Mouse (Mus musculus): ENCODE data around the gene Adcy4.

Adcy4 gene

DNA sequence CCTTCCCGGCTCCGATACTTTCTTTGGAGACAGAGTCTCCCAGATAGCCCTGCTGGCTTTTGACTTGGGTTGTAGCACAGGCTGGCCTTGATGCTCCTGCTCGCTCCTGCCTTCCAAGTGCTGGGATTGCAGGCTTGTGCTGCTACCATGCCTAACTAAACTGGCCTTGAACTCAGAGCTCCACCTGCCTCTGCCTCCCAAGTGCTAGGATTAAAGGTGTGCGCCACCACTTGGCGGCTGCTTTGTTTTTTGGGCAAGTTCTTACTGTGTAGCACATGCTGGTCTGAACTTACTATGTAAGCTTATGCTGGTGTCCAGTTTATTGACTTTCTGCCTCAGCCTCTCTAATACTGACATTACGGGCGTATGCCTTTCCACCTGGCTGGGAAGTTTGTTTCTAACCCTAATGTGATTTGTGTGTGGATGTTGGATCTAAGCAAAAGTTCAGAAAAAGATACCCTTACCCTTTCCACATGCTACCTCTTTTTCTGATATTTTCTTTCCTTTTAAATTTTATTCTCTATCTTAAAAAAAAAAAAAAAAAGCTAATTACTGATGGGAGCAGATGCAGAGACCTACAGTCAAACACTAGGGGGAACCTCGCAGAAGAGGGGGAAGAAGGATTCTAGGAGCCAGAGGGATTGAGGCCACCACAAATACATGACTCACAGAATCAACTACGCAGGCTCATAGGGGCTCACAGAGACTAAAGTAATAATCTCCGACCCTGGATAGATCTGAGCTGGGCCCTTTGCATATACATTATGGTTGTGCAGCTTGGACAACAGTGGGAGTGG is 36.6 kb downstream of the Adcy4 start:
- no peak for DNase-seq

DNA sequence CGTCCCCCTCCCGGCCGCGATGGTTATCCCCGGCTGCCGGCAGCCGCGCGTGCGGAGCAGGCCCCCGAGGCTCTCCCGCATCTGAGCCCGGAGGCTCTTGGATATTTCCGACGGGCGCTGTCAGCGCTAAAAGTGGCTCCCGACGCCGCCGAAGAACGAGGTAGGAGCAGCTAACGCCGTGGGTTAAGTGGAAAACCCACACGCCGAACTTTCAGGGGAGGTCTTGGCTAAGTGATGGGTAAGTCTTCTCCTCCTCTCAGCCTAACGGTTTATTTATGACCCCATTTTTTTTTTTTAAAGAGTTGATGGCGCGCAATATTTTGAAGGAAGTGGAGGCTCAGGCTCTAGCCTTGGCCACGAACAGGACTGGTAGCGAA is 38.0 kb downstream of the Adcy4 start:
- DNase-seq, result no peak

DNA sequence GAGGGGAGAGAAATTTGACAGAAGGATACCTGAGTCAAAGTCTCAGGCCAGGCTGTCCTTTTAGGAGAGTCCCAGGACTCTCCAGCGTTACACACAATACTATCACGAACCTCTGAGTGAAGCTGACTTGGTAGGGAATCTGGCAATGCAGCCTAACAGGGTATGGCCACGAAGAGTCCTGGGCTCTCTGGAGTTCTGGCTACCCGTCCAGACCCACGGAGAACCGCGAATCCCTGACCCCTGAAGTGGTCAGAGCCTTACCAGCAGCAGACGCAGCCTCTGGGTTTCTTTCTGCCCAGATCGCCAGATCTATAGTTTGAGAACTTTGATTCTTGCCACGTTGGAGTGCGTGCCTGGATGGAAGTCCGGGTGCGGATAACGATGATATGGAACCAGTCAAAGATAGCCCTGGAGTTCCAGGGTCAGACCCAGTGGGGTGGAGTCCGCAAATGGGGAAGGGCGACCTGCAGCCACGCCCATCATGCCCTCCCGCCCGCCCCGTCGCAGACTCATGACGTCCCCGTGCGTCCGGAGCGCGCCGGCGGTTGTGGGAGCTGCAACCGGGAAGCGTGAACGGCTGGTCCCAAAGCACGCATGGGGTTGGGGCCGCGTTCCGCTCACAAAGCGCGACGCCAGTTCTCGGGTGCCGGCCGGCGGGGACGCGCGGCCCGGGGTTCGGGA is 38.6 kb downstream of the Adcy4 start, which contains the start of the genes Dhrs1 and Nop9:
Gene Dhrs1 (minus strand): TSS at position 511 of the 681 bp plus-strand sequence.
Gene Nop9 (plus strand): TSS at position 514 of the 681 bp plus-strand sequence.
- DNase-seq, result peak; percentile 79

DNA sequence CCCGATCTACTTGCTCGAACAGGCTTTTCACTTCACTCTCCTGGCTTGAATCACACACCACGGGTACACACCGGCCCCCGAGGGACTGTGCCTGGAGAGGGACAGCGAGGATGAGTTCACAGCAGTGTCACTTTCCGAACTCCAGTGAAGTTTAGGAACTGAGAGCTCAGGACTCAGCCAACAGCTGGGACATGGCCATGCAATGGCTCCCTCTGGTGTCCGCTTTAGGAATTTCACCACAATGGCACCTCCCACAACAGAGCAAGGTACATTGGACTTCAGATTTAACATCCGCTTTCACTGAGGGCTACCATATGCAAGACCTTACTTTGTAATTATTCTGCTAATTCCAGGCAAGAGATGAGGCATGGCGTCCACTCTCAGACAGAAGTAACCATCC is 40.2 kb downstream of the Adcy4 start:
- DNase-seq, result peak; percentile 80

DNA sequence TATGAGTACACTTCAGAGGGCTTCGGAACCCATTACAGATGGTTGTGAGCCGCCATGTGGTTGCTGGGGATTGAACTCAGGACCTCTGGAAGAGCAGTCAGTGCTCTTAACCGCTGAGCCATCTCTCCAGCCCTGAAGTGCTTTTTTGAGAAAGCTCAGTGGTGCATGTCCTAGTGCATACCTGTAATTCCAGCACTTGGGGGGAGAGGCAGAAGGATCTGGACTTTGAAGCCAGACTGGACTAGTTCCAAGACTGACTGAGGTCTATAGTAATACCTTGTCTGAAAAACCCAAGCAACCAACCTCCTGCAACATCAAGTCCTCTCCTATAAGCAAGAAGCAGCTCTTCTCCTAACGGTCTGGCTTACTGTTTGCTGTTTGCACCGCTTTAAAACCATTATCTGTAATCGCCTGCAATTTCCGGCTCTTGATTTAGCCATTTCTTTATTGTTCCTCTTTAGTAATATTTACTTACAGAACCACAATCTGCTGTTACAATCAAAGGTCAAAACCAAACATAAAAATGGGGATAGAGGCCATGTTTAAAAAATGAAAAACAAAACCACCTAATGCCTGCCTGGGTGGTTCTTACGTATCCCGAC is 46.7 kb downstream of the Adcy4 start:
- no peak for DNase-seq

DNA sequence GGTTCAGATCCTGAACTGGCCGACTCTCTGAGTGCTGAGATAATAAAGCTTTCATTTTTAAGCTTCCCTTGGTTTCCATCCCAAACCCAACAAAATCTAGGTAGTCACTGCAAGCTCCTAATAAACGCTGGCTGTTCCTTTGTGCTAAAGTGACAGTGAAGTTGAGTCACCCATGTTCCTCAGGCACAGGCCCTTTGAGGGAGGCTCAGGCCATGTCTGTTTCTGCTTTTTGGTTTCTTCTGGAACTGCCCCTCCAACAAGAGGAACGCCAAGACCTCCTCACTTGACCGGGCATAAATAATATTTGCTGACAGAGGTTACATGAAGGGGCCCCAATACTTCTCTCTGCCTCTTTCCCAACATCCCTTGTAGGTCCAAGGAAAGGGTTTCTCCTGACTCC is 48.1 kb downstream of the Adcy4 start:
- DNase-seq, result no peak

DNA sequence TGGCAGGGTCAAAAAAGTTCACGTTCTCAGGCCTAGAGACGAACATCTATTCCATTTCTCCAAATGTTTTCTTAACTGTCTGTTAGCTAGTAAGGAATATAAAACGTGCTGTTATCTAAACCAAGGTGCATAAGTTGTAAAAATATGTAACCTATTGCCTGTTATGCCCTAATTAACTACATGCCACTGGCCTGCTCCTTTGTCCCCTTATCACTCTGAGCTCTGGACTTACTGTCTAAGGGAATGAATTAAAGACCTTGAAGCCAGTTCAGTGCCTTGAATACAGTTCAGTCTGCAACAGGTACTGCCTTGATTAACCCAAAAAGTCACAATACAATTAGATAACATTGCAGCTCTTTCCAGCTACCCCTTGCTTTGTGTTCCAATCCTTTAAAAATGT is 48.6 kb downstream of the Adcy4 start:
- no peak for DNase-seq

DNA sequence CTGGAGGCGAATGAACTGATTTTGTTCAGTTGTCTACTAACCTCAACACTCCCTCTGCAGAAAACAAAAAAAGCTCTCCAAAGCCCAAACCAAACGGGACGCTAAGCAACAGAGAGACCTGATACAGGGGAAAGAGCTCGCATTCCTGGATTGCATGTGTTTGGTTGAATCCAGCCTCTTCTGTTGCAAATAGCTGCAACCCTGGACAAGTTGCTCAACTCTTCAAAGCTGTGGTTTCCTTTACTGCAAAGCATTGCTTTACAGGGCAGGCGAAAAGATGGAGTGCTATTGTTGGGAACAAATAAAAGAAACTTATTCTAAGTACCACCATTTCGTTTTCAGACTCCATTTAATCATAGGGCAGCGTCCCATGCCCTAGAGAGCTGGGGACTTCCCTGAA is 49.0 kb downstream of the Adcy4 start:
- no peak for DNase-seq

DNA sequence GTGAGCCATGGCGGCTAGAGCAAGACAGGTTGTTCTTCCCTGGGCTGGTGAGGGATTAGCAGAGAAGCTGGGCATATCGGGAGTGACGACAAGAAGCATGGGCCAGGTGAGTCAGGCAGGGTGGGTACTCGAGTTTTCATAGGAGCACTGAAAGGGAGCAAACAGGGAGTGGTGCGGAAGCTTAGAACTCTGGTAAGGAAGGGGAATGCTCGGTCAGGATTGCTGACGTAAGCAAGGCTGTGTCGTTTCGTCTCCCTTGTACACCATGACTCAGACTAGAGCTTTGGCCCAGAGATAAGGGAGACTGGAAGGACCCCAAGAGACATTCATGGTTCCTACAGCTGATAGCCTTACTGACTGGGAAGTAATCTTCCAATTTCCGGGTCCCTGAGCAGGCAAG is 50.0 kb downstream of the Adcy4 start:
- no peak for DNase-seq

DNA sequence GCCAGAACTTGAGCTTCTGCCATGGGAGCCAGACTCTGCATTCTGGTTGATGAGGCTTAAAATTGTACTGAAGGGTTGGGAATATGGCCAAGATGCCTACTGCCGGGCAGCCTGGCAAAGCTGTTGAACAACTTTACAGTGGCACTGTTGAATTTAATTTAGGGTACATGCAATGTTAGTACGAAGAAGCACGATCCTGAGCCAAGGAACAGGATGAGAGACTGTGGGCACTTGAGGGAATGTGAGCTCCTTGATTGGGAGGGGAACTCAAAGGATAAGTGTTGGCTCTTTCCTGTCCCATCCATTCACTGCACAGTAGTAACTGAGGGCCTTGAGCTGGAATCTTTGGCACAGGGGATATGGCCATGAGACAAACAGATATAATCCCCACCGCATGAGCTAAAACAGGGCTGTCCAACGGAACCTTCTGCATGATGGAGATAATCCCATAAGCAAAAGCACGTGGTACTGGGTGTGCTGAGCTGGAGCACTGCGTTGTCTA is 53.3 kb downstream of the Adcy4 start:
- no peak for DNase-seq

DNA sequence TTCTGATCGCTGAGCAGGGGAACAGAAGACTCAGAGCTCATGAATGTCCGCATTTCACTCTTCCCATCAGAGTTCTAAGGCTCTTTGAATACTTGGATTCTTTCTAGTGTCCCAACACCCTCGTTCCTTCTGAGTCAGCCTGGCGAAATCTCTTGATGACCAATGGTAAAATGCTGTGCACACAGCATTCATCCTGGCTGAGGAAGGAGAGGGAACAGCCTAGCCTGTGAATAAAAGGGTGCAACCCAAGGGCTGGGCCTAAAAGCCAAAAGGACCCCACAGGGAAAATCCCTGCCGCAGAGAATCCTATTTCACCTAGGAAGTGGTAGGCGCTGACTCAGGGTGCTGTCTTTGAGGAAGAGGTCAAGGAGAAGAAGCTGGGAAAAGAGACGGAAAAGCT is 53.8 kb downstream of the Adcy4 start:
- DNase-seq, result no peak

DNA sequence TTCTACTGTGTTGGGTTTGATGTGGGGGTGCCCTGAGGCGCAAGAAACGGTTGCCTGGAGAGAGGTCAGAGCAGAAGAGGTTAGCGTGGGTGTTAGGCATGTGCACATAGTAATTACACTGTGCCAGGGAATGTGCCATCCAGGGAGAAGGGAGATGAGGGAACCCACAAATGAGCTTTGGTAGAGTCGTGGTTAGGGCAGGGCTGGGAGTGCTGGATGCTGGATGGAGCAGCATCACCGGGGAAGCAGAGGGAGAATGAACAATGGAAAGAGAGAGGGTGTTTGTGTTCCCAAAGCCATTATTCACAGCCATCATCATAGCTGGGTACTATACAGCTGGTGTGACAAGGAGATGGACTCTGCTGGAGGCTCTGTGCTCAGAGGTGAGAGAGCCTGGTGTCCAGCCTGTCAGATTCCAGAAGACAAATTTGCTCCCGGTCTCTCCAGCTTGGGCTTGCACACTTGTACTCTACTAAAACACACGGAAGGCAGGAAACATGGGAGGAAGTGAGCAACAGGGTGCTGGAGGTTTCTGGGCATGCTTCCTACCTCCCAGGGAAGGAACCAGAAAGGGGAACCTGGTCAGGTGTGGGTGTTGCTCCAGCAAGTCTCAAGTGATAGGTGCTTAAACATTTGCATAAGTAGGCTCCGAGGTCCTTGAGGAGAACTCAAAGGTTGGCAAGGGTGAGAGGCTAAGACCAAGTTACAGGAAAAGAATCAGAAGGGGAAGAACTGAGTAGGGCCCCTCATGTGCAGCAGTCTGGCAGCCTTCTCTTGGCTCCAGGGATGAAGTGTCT is 55.8 kb downstream of the Adcy4 start:
- DNase-seq, result no peak

DNA sequence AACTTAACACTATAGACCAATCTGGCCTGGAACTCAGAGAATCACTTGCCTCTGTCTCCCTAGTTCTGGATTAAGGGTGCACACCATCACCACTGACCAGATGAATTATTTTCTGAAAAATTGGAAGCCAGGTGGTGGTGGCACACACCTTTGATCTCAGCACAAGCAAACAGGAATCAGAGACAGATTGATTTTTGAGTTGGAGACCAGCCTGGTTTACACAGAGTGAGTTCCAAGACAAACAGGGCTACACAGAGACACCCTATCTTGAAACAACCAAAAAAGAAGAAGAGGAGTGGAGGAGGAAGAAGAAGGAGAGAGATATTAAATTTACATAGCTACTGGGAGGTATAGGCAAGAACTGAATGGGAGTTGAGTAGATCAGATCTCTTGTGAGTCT is 57.6 kb downstream of the Adcy4 start:
- DNase-seq, result no peak

DNA sequence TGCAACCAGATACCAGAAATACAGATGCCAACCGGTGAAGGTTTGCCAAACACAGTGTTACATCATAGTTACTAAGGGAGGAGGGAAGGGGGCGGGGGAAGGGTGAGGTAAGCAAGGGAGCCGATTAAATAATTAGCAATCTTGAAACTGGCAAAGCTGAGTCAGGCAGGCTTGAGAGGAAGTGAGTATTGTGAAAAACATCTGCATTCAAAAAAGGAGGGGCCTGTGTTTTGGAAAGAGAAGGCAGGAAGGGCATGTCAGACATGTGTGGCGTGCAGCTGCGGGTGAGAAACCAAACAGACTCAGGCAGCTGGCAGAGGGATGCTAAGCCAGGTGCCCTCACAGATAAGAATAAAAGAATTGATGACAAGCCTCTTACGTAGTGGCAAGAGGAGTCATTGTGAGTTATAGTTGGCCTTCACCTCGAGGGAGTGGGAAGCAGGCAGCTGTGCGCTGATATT is 59.5 kb downstream of the Adcy4 start:
- DNase-seq, result no peak

DNA sequence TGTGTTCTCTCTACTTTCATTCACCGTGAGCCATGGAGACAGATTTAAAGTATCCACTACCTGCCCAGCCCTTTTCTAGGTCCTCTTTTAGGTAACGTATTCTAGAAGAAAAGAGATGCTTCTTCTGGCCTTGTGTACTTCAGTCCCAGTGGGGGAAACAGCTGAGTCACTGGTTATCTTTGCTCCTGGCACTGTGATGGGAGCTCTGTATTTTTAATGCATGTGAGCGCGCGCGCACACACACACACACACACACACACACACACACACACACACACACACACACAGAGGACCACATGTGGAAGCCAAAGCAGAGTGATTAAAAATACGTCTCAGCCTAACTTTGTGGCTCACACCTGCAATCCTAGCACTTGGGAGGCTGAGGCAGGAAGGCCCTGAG is 60.5 kb downstream of the Adcy4 start:
- no peak for DNase-seq

DNA sequence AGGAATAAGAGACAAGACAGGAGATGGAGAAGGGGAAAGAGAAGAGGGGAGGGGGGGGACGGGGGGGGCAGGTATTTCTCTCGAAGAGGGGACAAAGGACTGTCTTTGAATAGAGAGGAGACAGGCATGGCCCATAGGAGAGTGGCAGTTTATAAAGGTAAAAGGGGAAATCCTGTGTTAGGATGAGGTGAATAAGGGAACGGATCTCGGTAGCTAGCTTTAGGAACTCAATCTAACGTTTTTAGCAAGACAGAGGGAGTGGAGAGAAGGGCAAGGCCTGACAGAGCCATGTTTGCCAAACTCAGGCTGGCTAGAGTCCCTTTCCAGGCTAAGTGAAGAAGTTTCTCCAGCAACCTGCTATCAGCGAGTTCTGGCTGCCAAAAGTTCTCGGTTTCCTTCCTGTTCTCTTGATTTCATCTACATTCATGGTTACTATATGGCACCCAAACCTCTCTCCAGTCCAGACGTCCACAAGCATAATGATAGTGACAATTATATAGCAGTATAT is 61.4 kb downstream of the Adcy4 start:
- peak; percentile 29 for DNase-seq

DNA sequence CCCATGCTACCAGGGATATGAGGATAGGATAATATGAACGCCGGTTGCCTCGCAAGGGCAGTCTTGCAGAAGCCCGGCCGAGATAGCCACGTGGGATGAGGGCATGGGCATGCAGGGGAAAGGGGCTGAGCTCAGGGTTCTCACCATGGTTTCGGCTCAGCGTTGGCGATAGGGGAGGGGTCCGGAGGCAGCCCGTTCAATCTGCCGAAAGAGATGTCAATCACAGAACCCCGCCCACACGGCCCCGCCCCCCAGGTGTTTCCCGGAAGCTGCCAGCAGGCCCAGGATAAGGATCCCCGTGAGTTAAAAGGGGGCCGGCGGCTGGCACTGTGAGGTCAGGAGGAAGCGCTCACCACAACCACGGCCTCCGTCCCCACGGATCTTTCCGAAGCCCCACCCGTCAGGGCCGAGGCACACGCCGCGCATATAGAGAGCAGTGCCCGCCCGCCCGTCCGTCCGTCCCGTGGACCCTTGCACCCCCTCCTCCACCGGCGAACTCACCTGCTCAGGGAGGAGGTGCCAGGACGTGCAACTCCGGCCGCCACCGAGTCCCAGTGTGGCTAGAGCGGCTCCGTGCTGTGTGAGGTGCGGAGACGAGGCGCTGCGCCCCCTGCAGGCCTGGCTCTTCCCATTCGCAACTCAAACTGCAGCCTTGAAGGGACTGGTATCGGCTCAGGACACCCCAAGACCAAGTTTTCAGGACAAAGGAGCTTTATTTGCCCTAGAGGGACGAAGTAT is 62.0 kb downstream of the Adcy4 start, which contains the start of gene Rabggta:
Gene Rabggta (minus strand): TSS at position 564 of the 738 bp plus-strand sequence.
- DNase-seq, result peak; percentile 93

DNA sequence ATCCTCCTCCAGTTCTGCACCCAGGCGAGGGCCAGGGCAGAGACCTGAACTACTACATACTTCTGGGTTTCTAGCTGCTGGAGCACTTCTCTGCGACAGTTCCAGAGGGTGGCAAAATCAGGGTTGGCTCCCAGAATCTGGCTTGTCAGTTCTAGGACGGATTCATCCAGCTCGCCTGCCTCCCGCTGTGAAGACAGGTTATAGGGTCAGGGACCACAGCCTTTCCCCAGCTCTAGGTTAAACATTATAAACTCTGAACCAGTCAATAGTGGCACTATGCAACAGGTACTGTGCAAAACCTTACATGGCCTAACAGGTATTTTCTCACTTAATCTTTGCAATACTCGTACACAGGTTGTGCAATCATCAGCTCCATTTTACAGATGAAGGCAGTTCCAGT is 62.8 kb downstream of the Adcy4 start:
- DNase-seq, result peak; percentile 33

DNA sequence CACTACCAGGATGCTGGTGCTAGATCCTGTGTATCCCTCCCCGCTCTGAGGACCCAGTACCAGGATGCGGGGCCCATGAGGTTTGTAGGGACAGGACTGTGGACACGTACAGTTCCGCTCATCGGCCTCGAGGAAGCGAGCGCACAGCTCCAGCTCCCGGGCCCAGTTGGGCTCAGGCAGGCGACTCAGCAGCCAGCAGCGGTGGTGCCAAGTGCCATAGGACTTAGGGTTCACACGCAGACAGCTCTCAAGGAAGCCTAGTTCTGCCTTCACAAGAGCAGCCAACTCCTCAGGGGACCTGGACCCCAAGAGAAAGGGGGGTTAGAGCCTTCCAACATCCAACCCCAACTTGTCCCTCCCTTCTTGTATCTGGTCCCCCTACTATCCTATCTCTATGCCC is 63.2 kb downstream of the Adcy4 start:
- DNase-seq, result no peak

DNA sequence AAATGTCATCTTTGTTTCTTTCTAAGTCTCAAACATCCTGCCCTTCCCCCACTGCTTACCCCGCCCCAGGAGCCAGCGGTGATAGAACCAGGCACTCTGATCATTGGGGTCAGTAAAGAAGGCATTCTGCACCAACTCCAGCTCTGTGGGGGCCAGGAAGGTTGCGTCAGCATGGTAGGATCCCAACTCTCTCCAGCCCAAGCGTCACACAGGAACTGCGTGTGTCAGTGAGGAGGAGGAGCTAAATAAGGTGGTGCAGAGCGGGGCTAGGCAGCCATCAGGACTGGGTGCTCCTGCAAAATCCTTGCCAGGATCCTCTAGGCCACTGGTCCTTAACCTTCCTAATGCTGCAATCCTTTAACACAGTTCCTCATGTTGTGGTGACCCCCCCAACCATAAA is 64.2 kb downstream of the Adcy4 start:
- DNase-seq, result no peak
